Mouse (Mus musculus): ENCODE data around the gene Ttc7. TPM values are rescaled to one million over a fixed set of nuclear protein-coding genes. Genes with fewer than 3 reads are reported as not detected.
A peak's percentile ranks its signal among the peaks of the same experiment; 100 is the strongest.

Gene Ttc7
- polyA plus RNA-seq, 1 experiment from 2014 or later = 23.2 TPM

DNA sequence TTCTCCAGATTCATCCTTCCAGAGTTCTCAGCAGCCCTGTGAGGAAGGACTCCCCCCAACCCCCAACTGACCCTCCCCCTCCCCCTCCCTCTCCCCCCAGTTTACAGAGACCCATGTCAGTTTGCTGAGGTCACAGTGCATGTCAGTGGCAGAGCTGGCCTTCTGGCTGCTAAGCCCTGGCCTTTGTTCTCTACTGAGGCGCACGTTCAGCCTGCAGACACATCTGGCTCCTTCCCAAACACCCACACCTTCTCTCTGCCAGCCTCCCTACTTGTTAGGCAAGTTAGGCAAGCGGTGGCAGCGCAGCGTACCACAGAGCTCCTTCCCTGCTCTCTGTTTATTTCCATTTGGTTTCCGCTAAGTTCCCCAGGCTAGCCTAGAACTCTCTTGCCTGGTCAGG, 94.8 kb downstream of the Ttc7 start:
- no peak for TF ChIP-seq CTCF (IDR thresholded peaks at IDR 0.05)
- ATAC-seq (no peak), DNase-seq (ENCODE audit: low read depth, low spot score) (no peak)
- no peaks in the 10 kb centered on the region for H3K27me3 ChIP-seq
- POLR2A ChIA-PET = interaction anchor here (1.5 kb wide), 1 partner anchor 81 kb away, joined by 3 read pairs; no protein-coding TSS in a partner anchor
- CTCF ChIA-PET = interaction anchor here (1.1 kb wide), 1 partner anchor 29 kb away, joined by 3 read pairs; no protein-coding TSS in a partner anchor
- in situ Hi-C loops (cut with MboI; ENCODE audit: low pct_unique_long_range_greater_than_20kb) = no loop called here

DNA sequence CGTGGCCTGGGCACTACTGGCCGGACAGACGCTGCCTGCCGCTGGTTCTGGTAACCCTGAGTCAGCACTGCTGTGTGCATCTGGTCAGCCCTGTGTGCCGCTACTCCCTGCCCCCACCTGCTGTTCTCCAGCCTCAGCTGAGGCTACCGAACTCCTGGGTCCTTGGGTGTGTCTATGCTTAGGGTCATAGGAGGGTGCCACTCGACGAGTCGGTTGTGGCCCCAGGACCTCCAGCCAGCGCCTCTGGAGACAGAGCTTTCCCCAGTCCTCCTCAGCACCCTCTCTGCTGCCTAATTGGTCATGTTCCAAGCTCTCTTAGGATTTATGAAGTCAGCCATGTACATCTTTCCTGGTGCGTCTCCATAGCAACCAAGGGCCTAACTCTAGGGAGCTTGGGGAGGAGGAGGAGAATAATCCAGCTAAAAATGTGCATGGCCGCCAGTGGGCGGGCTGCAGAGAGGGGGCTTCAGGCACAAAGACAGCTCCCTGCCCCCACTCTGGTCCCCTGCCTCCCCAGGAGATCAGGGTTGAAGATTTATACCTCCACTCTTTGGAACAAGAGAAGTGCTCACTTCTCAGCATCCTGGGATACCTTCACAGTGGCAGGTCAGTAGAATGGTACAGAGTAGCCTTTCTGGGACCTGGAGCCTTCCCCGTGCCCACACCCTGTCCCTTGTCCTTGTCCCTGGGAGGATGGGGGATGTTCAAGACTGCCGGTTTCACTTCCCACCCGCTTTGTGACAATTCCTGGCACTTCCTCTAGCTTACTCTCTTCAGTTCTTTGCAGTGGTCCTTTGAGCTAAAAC, 95.9 kb downstream of the Ttc7 start:
- no peaks in the 10 kb centered on the region for H3K27me3 ChIP-seq
- ChIA-PET CTCF (interaction anchor here (0.8 to 3.2 kb wide), 3 partner anchors 10 to 30 kb away, joined by 3 to 8 read pairs (median 3); no protein-coding TSS in a partner anchor), POLR2A (interaction anchor here (1.0 to 1.5 kb wide), 2 partner anchors 67 to 80 kb away, joined by 3 read pairs; no protein-coding TSS in a partner anchor)
- DNase-seq (ENCODE audit: low read depth, low spot score) (no peak), ATAC-seq (peak; percentile 12)
- no peak for TF ChIP-seq CTCF (IDR thresholded peaks at IDR 0.05)
- in situ Hi-C loops (cut with MboI; ENCODE audit: low pct_unique_long_range_greater_than_20kb) = no loop called here

DNA sequence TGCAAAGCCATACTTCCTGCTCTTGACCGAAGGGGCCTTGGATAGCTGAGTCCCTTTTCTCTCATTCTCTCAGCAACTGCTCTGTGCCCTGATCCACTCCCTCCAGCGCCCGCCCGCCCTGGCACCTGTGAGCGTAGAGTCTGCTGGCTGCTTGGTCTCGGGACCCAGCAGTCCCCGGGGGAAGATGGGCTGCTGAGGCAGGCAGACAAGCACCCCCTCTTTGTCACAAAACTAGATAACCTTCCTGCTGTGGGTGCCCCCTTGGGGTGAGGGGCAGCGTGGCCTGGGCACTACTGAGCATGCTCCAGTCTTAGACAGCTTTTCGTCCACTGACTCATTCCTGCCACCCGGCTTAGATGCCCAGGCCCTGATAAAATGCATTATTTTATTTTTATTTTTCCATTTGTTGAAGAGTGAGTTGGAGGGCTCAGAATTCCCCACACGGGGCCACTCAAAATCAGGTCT, 96.5 kb downstream of the Ttc7 start:
- in situ Hi-C loops (cut with MboI; ENCODE audit: low pct_unique_long_range_greater_than_20kb) = no loop called here
- no peak for DNase-seq (ENCODE audit: low read depth, low spot score)
- ChIA-PET POLR2A (interaction anchor here (1.0 to 1.5 kb wide), 2 partner anchors 66 to 80 kb away, joined by 3 read pairs; no protein-coding TSS in a partner anchor), CTCF (interaction anchor here (3.2 kb wide), 1 partner anchor 11 kb away, joined by 8 read pairs; no protein-coding TSS in a partner anchor)
- ATAC-seq = no peak
- no peaks in the 10 kb centered on the region for H3K27me3 ChIP-seq
- no peak for TF ChIP-seq CTCF (IDR thresholded peaks at IDR 0.05)

DNA sequence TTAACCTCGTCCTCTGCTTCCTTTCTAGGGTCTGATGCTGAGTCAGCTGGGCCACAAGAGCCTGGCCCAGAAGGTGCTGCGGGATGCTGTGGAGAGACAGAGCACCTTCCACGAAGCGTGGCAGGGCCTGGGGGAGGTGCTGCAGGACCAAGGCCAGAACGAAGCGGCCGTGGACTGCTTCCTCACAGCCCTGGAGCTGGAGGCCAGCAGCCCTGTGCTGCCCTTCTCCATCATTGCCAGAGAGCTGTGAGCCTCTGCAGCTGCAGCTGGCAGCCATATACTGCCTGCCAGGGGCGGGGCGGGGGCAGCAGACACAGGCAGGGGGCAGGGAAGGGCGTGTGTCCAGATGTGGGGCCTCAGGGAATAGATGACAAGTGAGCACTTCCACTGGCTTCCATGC, 97.1 kb downstream of the Ttc7 start:
- ChIA-PET CTCF (interaction anchor here (3.2 kb wide), 1 partner anchor 11 kb away, joined by 8 read pairs; no protein-coding TSS in a partner anchor), POLR2A (no interaction called here)
- in situ Hi-C loops (cut with MboI; ENCODE audit: low pct_unique_long_range_greater_than_20kb) = no loop called here
- no peak for ATAC-seq
- DNase-seq (ENCODE audit: low read depth, low spot score) = no peak
- no peak for TF ChIP-seq CTCF (IDR thresholded peaks at IDR 0.05)
- H3K27me3 ChIP-seq = no peaks in the 10 kb centered on the region

DNA sequence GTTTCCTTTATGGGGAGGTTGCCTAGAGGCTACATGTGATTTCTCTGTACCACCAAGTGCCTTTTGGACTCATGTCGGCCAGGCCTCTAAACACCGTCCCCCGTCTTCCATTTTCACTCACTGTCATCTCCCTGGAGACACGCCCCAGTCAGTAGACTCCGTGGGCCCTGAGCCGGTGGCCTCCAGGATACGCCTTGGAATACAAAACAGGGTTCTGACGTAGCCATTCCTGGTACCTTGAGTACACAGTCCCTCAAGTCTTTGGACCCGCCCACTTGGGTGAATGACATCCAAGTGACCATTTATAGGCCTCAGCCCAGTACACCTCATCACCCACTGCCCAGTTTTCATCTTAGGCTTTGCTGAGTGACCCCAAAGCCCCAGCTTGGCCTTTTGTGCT, 98.0 kb downstream of the Ttc7 start:
- H3K27me3 ChIP-seq = no peaks in the 10 kb centered on the region
- in situ Hi-C loops (cut with MboI; ENCODE audit: low pct_unique_long_range_greater_than_20kb) = no loop called here
- ChIA-PET POLR2A (no interaction called here), CTCF (interaction anchor here (3.2 kb wide), 1 partner anchor 12 kb away, joined by 8 read pairs; no protein-coding TSS in a partner anchor)
- TF ChIP-seq CTCF (IDR thresholded peaks at IDR 0.05) = no peak
- ATAC-seq (no peak), DNase-seq (ENCODE audit: low read depth, low spot score) (no peak)

DNA sequence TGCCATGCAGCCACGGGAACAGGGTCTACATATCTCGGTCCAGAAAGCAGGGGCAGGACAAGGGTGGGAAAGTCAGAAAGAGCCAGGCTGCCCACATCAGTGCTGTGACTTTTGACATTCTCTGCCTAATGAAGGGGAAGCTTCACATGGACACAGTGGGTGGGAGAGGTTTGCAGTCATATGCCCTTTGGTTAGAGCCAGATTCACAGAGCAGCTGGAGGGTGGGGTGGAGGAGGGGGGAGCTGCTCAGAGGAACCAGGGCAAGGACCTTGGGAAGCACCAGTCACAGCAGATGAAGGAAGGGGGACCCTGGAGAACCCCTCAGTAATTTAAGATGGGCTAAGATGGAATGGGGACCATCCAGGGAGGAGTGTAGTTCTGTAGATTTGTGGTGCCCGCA, 103.1 kb downstream of the Ttc7 start:
- DNase-seq (ENCODE audit: low read depth, low spot score) = no peak
- CTCF ChIA-PET = interaction anchor here (1.7 kb wide), 1 partner anchor 39 kb away, joined by 3 read pairs; no protein-coding TSS in a partner anchor
- in situ Hi-C loops (cut with MboI; ENCODE audit: low pct_unique_long_range_greater_than_20kb) = no loop called here
- POLR2A ChIA-PET = interaction anchor here (1.6 kb wide), 1 partner anchor 12 kb away, joined by 3 read pairs; no protein-coding TSS in a partner anchor
- TF ChIP-seq CTCF (IDR thresholded peaks at IDR 0.05) = no peak
- ATAC-seq = no peak
- no peaks in the 10 kb centered on the region for H3K27me3 ChIP-seq

DNA sequence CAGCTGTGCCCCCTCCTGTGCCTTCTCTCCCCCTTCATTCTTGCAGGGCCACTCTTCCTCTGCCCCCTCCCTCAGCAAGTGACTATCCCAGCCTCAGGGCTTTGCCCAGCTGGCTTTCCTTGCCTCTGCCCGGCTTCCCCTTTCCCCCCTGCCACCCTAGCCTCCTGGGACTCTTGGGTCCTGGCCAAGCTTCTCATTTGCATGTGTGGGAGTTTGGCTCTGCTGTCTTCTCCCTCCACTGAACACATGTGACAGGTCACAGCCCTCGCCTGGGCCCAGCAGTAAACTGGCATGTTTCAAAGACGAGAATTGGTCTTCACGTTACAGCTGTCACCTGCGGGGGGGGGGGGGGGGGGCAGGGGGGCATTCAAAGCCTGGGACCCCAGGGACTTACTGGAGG, 104.4 kb downstream of the Ttc7 start:
- ChIA-PET POLR2A (interaction anchor here (1.4 kb wide), 1 partner anchor 73 kb away, joined by 3 read pairs; no protein-coding TSS in a partner anchor), CTCF (interaction anchor here (1.3 kb wide), 1 partner anchor 11 kb away, joined by 3 read pairs; no protein-coding TSS in a partner anchor)
- peak; percentile 68 for ATAC-seq
- no peak for TF ChIP-seq CTCF (IDR thresholded peaks at IDR 0.05)
- in situ Hi-C loops (cut with MboI; ENCODE audit: low pct_unique_long_range_greater_than_20kb) = no loop called here
- peak; percentile 42 for DNase-seq (ENCODE audit: low read depth, low spot score)
- H3K27me3 ChIP-seq = no peaks in the 10 kb centered on the region

DNA sequence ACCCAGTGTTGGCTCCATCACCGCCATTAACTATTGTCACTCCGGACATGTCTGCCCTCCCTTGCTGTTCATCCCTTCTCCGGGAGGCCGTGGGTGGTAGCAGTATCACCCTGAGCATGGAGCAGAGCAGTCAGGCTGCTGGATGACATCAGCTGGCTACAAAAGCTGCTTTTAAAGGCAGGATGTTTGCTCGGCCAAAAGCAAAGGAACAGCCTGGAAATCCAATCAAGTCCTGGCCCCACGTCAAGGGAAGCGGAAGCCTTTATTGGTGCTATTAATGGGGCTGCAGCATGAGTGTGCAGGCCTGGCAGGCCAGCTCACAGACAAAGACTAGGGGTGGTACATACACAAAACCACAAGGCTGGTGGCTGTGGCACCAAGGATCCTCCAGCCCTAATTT, 108.6 kb downstream of the Ttc7 start:
- no peaks in the 10 kb centered on the region for H3K27me3 ChIP-seq
- TF ChIP-seq CTCF (IDR thresholded peaks at IDR 0.05) = no peak
- ATAC-seq (no peak), DNase-seq (ENCODE audit: low read depth, low spot score) (no peak)
- POLR2A ChIA-PET = no interaction called here
- CTCF ChIA-PET = no interaction called here
- in situ Hi-C loops (cut with MboI; ENCODE audit: low pct_unique_long_range_greater_than_20kb) = no loop called here

DNA sequence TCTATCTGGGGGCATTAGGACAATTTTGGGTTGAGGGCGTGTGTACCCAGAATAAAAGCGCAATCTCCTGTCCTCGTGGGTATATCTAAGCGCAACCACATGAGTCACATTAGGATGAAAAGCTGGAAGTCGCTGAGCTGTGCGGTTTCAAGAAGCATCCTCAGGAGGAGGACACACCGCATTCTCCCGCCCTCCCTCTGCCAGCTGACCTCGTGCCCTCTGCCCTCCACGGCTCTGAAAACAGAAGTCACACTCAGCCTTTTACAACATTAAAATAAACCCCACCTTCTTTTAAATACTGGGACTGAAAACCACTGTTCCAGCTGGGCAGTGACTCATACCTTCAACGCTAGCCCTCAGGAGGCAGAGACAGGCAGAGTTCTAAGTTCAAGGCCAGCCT, 114.4 kb downstream of the Ttc7 start:
- in situ Hi-C loops (cut with MboI; ENCODE audit: low pct_unique_long_range_greater_than_20kb) = no loop called here
- TF ChIP-seq CTCF (IDR thresholded peaks at IDR 0.05) = no peak
- no peak for ATAC-seq
- CTCF ChIA-PET = no interaction called here
- DNase-seq (ENCODE audit: low read depth, low spot score) = no peak
- no peaks in the 10 kb centered on the region for H3K27me3 ChIP-seq
- POLR2A ChIA-PET = interaction anchor here (0.7 kb wide), 1 partner anchor 49 kb away, joined by 3 read pairs; the partner anchor contains the start of gene Calm2

DNA sequence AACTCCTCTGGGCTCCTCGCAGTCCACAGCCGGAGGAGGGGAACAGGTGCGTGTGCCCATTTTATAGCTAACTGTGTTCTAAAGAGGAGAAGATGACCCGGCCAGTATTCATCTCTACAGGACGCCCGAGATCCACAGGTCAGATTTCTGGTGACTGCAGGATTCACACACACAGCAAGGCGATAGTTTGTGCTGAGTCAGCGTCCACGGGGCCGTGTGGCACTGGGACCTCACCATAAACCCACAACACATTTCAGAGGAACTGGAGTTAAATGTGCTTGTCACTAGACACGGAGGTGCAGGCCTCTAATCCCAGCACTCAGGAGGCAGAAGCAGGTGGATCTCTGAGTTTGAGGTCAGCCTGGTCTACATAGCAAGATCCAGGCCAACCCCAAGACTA, 119.8 kb downstream of the Ttc7 start:
- ChIA-PET CTCF (no interaction called here), POLR2A (no interaction called here)
- in situ Hi-C loops (cut with MboI; ENCODE audit: low pct_unique_long_range_greater_than_20kb) = no loop called here
- no peaks in the 10 kb centered on the region for H3K27me3 ChIP-seq
- no peak for ATAC-seq
- no peak for DNase-seq (ENCODE audit: low read depth, low spot score)
- no peak for TF ChIP-seq CTCF (IDR thresholded peaks at IDR 0.05)

DNA sequence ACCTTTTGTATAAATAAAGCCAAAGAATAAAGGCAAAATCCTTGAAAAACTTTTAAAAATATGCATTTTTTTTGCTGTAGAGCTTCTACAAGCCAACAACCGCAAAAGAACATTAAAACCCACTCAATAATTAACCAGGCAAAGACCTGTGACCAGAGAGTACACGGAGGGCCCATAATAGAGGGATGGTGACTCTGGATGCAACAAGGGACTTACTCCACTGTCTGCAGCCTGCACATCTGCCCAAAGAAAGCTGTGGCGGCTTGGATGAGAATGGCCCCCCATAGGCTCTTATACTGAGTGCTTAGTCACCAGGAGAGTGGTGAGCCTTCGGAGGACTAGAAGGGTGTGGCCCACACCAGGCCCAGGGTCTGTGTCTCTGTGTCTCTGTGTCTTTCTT, 120.8 kb downstream of the Ttc7 start:
- in situ Hi-C loops (cut with MboI; ENCODE audit: low pct_unique_long_range_greater_than_20kb) = no loop called here
- POLR2A ChIA-PET = no interaction called here
- H3K27me3 ChIP-seq = no peaks in the 10 kb centered on the region
- no peak for TF ChIP-seq CTCF (IDR thresholded peaks at IDR 0.05)
- ATAC-seq (no peak), DNase-seq (ENCODE audit: low read depth, low spot score) (no peak)
- CTCF ChIA-PET = no interaction called here

Measured in Patski (cell line).